Mouse (Mus musculus) ES-E14 (cell line): Measurements from ENCODE around the gene Lamb2.

Experiments used
- CHD2 ChIP-seq: IDR thresholded peaks from 2 replicates; pipeline ENCODE4 v1.6.1; 2014; ENCODE audit warnings: mild to moderate bottlenecking, low read depth, low read length, inconsistent platforms
- ZC3H11A ChIP-seq: IDR thresholded peaks from 2 replicates; pipeline ENCODE4 v1.6.1; 2012; ENCODE audit warnings: low read depth, mild to moderate bottlenecking, inconsistent platforms, low read length, borderline replicate concordance

DNA sequence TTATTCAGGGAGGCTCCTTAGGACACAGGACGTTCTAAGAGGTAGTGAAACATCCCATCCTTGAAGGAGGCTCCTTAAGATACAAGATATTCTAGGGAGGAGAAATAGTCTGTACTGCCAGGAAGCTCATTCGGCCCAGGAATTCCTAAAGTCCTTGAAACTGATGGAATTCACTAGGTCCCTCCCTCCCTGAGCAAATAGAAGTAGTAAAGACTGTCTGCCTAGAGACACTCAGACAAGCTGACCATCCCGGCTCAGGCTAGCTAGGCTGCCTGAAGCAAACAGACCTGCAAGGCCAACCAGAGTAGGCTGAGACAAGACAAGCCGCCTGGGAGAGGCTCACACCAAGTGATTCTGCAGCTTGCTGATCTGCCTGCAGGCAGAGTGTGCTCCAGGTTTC is 9.7 kb upstream of the Lamb2 start:
- no peak for TF ChIP-seq ZC3H11A
- TF ChIP-seq CHD2: no peak
